Mouse (Mus musculus): ENCODE data around the gene OR5BS1P. TPM values are rescaled to one million over a fixed set of nuclear protein-coding genes. Genes with fewer than 3 reads are reported as not detected.
A peak's percentile ranks its signal among the peaks of the same experiment; 100 is the strongest.
"Not testable (repeated sequence)": the region's sequence is repeated elsewhere in the genome, so short reads cannot be mapped to it uniquely, and the experiment has no call there.

OR5BS1P gene
- polyA plus RNA-seq (2014; fragmentation: Nextera tagmentation; extraction: Ambion mirVana), result not detected in 2 replicates

- Histone ChIP-seq H3K27ac (replicated peaks; ENCODE audit: low read depth, low read length) (no peak within 1 kb of the TSS), H3K27me3 (replicated peaks; ENCODE audit: control insufficient read depth, insufficient read depth, low read length) (no peaks in the 10 kb centered on the region), H3K9me3 (ENCODE audit: control insufficient read depth, low read length) (0 out of 2 replicates have a peak, but pooled peaks cover 3% of the 10 kb centered on the region), H3K4me1 (ENCODE audit: control insufficient read depth, insufficient read depth, low read length) (no peaks in the 10 kb centered on the region), H3K4me2 (ENCODE audit: low read depth, low read length) (no peak within 1 kb of the TSS), H3K4me3 (ENCODE audit: low read depth, low read length) (no peak within 1 kb of the TSS), H3K9ac (ENCODE audit: low read depth, low read length) (no peak within 1 kb of the TSS), H3K36me3 (ENCODE audit: control insufficient read depth, insufficient read depth, low read length) (no peaks in the 10 kb centered on the region)
- ATAC-seq (ENCODE audit: low read depth) (no peak), DNase-seq (ENCODE audit: low spot score) (no peak)
- 87% methylated on average over 4 of the region's 4 CpGs for WGBS
These were observed at the start of gene OR5BS1P for GRCm38 (mm10) chr15:98469596-98469995. Gene OR5BS1P, plus strand, starts transcription at chr15:98469896.

GRCm38 (mm10) chr15:98420897-98421296, 48.8 kb upstream of the OR5BS1P start:
- peak; percentile 50 for DNase-seq (ENCODE audit: low spot score)

GRCm38 (mm10) chr15:98424326-98424725, 45.4 kb upstream of the OR5BS1P start:
- Histone ChIP-seq H3K36me3 (ENCODE audit: control insufficient read depth, insufficient read depth, low read length) (no peaks in the 10 kb centered on the region), H3K4me2 (ENCODE audit: low read depth, low read length) (peak overlapping the region; percentile 8; the same call in 1 of the 2 replicates), H3K27ac (replicated peaks; ENCODE audit: low read depth, low read length) (no peak overlapping the region), H3K4me3 (ENCODE audit: low read depth, low read length) (no peak overlapping the region), H3K9ac (ENCODE audit: low read depth, low read length) (no peak overlapping the region), H3K9me3 (ENCODE audit: control insufficient read depth, low read length) (no peaks in the 10 kb centered on the region), H3K27me3 (replicated peaks; ENCODE audit: control insufficient read depth, insufficient read depth, low read length) (no peaks in the 10 kb centered on the region), H3K4me1 (ENCODE audit: control insufficient read depth, insufficient read depth, low read length) (peaks cover 8% of the 10 kb centered on the region; the same call in 1 of the 2 replicates)
- peak; percentile 2 for DNase-seq (ENCODE audit: low spot score)
- whole genome bisulfite sequencing, result 34% methylated on average over 14 of the region's 14 CpGs
- no peak for ATAC-seq (ENCODE audit: low read depth)

More at GRCm38 (mm10) chr15:98420897-98421296, 48.8 kb upstream of the OR5BS1P start:
- no peak for ATAC-seq (ENCODE audit: low read depth)
- Histone ChIP-seq H3K4me1 (ENCODE audit: control insufficient read depth, insufficient read depth, low read length) (peaks cover 8% of the 10 kb centered on the region; the same call in 1 of the 2 replicates), H3K27ac (replicated peaks; ENCODE audit: low read depth, low read length) (no peak overlapping the region), H3K27me3 (replicated peaks; ENCODE audit: control insufficient read depth, insufficient read depth, low read length) (no peaks in the 10 kb centered on the region), H3K36me3 (ENCODE audit: control insufficient read depth, insufficient read depth, low read length) (no peaks in the 10 kb centered on the region), H3K4me3 (ENCODE audit: low read depth, low read length) (no peak overlapping the region), H3K9ac (ENCODE audit: low read depth, low read length) (no peak overlapping the region), H3K4me2 (ENCODE audit: low read depth, low read length) (no peak overlapping the region), H3K9me3 (ENCODE audit: control insufficient read depth, low read length) (no peaks in the 10 kb centered on the region)
- 37% methylated on average over 4 of the region's 4 CpGs for WGBS

GRCm38 (mm10) chr15:98424753-98425152, 44.9 kb upstream of the OR5BS1P start:
- H3K4me2 ChIP-seq (ENCODE audit: low read depth, low read length), result peak overlapping the region; percentile 8; the same call in 1 of the 2 replicates
- no peaks in the 10 kb centered on the region for H3K9me3 ChIP-seq (ENCODE audit: control insufficient read depth, low read length)
- H3K4me3 ChIP-seq (ENCODE audit: low read depth, low read length), result no peak overlapping the region

GRCm38 (mm10) chr15:98425188-98425587, 44.5 kb upstream of the OR5BS1P start:
- H3K36me3 ChIP-seq (ENCODE audit: control insufficient read depth, insufficient read depth, low read length), result no peaks in the 10 kb centered on the region
- no peak overlapping the region for H3K27ac ChIP-seq (replicated peaks; ENCODE audit: low read depth, low read length)
- no peak for ATAC-seq (ENCODE audit: low read depth)
- no peak overlapping the region for H3K9ac ChIP-seq (ENCODE audit: low read depth, low read length)
- H3K27me3 ChIP-seq (replicated peaks; ENCODE audit: control insufficient read depth, insufficient read depth, low read length), result no peaks in the 10 kb centered on the region
- no peak overlapping the region for H3K4me3 ChIP-seq (ENCODE audit: low read depth, low read length)
- no peak for DNase-seq (ENCODE audit: low spot score)
- H3K9me3 ChIP-seq (ENCODE audit: control insufficient read depth, low read length), result no peaks in the 10 kb centered on the region
- H3K4me1 ChIP-seq (ENCODE audit: control insufficient read depth, insufficient read depth, low read length), result peaks cover 8% of the 10 kb centered on the region; the same call in 1 of the 2 replicates
- WGBS, result 87% methylated on average over 7 of the region's 7 CpGs
- no peak overlapping the region for H3K4me2 ChIP-seq (ENCODE audit: low read depth, low read length)

More at GRCm38 (mm10) chr15:98424753-98425152, 44.9 kb upstream of the OR5BS1P start:
- Histone ChIP-seq H3K36me3 (ENCODE audit: control insufficient read depth, insufficient read depth, low read length) (no peaks in the 10 kb centered on the region), H3K4me1 (ENCODE audit: control insufficient read depth, insufficient read depth, low read length) (peaks cover 8% of the 10 kb centered on the region; the same call in 1 of the 2 replicates), H3K27me3 (replicated peaks; ENCODE audit: control insufficient read depth, insufficient read depth, low read length) (no peaks in the 10 kb centered on the region), H3K27ac (replicated peaks; ENCODE audit: low read depth, low read length) (no peak overlapping the region), H3K9ac (ENCODE audit: low read depth, low read length) (no peak overlapping the region)
- WGBS, result 20% methylated on average over 6 of the region's 6 CpGs
- ATAC-seq (ENCODE audit: low read depth) (no peak), DNase-seq (ENCODE audit: low spot score) (no peak)

- 60% methylated on average over 5 of the region's 5 CpGs for WGBS
These were observed 38.8 kb upstream of the OR5BS1P start, which contains the start of gene Olfr282 for GRCm38 (mm10) chr15:98430925-98431324. Gene Olfr282, plus strand, starts transcription at chr15:98431225.

DNA sequence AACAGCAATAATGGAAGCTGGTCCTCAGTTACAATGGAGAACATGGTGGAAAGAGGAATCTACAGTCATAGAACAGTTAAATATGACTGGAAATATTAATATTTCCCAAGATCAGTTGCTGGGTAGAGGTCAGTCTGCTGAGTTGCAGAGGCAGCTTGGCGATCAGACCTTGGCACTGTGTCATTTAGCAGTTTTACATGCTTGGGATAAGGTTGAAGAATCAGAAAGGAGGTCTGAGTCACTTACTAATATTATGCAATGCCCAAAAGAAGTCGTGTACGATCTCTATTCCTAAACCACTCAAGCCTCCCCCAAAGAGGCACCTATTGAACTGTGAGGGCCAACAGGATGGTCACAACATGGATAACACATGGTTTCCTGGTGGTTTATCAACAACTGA, 25.1 kb upstream of the OR5BS1P start:
- Histone ChIP-seq H3K9me3 (ENCODE audit: control insufficient read depth, low read length) (no peaks in the 10 kb centered on the region), H3K9ac (ENCODE audit: low read depth, low read length) (no peak overlapping the region), H3K27ac (replicated peaks; ENCODE audit: low read depth, low read length) (no peak overlapping the region), H3K4me1 (ENCODE audit: control insufficient read depth, insufficient read depth, low read length) (no peaks in the 10 kb centered on the region), H3K4me2 (ENCODE audit: low read depth, low read length) (no peak overlapping the region), H3K27me3 (replicated peaks; ENCODE audit: control insufficient read depth, insufficient read depth, low read length) (no peaks in the 10 kb centered on the region), H3K4me3 (ENCODE audit: low read depth, low read length) (no peak overlapping the region), H3K36me3 (ENCODE audit: control insufficient read depth, insufficient read depth, low read length) (no peaks in the 10 kb centered on the region)
- DNase-seq (ENCODE audit: low spot score) (no peak), ATAC-seq (ENCODE audit: low read depth) (no peak)
- 81% methylated on average over 3 of the region's 3 CpGs for WGBS

More at GRCm38 (mm10) chr15:98430925-98431324, 38.8 kb upstream of the OR5BS1P start, which contains the start of gene Olfr282:
- not testable (repeated sequence) for H3K36me3 ChIP-seq (ENCODE audit: control insufficient read depth, insufficient read depth, low read length); H3K9me3 ChIP-seq (ENCODE audit: control insufficient read depth, low read length); DNase-seq (ENCODE audit: low spot score); H3K9ac ChIP-seq (ENCODE audit: low read depth, low read length); H3K4me3 ChIP-seq (ENCODE audit: low read depth, low read length); H3K4me1 ChIP-seq (ENCODE audit: control insufficient read depth, insufficient read depth, low read length); H3K27ac ChIP-seq (replicated peaks; ENCODE audit: low read depth, low read length); ATAC-seq (ENCODE audit: low read depth); H3K4me2 ChIP-seq (ENCODE audit: low read depth, low read length); H3K27me3 ChIP-seq (replicated peaks; ENCODE audit: control insufficient read depth, insufficient read depth, low read length)

DNA sequence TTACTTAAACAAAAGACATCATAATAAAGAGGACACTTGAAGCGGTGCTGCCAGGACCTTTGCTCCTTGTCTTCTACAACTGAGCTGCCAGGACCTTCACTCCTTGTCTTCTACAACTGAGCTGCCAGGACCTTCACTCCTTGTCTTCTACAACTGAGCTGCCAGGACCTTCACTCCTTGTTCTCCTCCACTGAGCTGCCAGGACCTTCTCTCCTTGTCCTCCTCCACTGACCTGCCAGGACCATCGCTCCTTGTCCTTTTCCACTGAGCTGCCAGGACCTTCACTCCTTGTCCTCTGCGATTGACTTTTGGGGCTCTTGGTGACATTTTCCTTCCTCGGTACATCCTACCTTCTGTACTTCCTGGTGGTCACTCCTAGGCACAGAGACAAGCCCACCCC, 21.2 kb upstream of the OR5BS1P start:
- Histone ChIP-seq H3K27ac (replicated peaks; ENCODE audit: low read depth, low read length) (no peak overlapping the region), H3K4me3 (ENCODE audit: low read depth, low read length) (no peak overlapping the region), H3K4me2 (ENCODE audit: low read depth, low read length) (no peak overlapping the region), H3K4me1 (ENCODE audit: control insufficient read depth, insufficient read depth, low read length) (no peaks in the 10 kb centered on the region), H3K36me3 (ENCODE audit: control insufficient read depth, insufficient read depth, low read length) (no peaks in the 10 kb centered on the region), H3K27me3 (replicated peaks; ENCODE audit: control insufficient read depth, insufficient read depth, low read length) (no peaks in the 10 kb centered on the region), H3K9me3 (ENCODE audit: control insufficient read depth, low read length) (no peaks in the 10 kb centered on the region), H3K9ac (ENCODE audit: low read depth, low read length) (no peak overlapping the region)
- 57% methylated on average over 4 of the region's 4 CpGs for WGBS
- DNase-seq (ENCODE audit: low spot score) (peak; percentile 3), ATAC-seq (ENCODE audit: low read depth) (no peak)

DNA sequence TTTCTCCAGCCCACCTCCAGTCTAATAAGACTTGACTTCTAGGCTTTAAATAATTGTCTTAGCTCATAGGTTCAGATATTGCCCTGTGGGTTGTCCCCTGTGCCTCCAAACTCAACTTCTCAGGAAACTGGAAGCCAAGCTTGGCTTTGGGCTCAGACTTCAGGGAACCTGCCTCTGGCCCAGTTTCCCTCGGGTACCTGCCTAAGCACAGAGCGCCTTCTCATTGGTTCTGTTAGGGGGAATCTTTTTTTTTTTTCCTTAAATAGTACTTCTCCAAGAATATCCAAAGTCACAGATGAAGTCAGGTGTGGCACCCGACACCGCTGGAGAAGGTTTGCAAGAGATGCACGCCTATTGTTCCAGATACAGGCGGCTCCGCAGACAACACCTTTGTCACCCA, 17.4 kb upstream of the OR5BS1P start, which contains the start of gene Olfr281:
Gene Olfr281, plus strand, starts transcription at position 301 of the 400 bp plus-strand sequence.
- Histone ChIP-seq H3K27ac (replicated peaks; ENCODE audit: low read depth, low read length) (no peak within 1 kb of the TSS), H3K4me2 (ENCODE audit: low read depth, low read length) (no peak within 1 kb of the TSS), H3K27me3 (replicated peaks; ENCODE audit: control insufficient read depth, insufficient read depth, low read length) (no peaks in the 10 kb centered on the region), H3K9me3 (ENCODE audit: control insufficient read depth, low read length) (no peaks in the 10 kb centered on the region), H3K9ac (ENCODE audit: low read depth, low read length) (no peak within 1 kb of the TSS), H3K4me1 (ENCODE audit: control insufficient read depth, insufficient read depth, low read length) (no peaks in the 10 kb centered on the region), H3K36me3 (ENCODE audit: control insufficient read depth, insufficient read depth, low read length) (no peaks in the 10 kb centered on the region), H3K4me3 (ENCODE audit: low read depth, low read length) (no peak within 1 kb of the TSS)
- no peak for ATAC-seq (ENCODE audit: low read depth)
- WGBS, result 88% methylated on average over 7 of the region's 7 CpGs
- DNase-seq (ENCODE audit: low spot score), result no peak

All from embryonic facial prominence, embryonic 14.5 days (tissue).